Mouse (Mus musculus): Measurements from ENCODE around the gene Hist1h4c. TPM values are rescaled to one million over a fixed set of nuclear protein-coding genes. Genes with fewer than 3 reads are reported as not detected.
"Not testable (repeated sequence)": the region's sequence is repeated elsewhere in the genome, so short reads cannot be mapped to it uniquely, and the experiment has no call there.

Gene Hist1h4c
- total and polyA plus RNA-seq, 2 experiments, result 0.95 to 190 TPM

DNA sequence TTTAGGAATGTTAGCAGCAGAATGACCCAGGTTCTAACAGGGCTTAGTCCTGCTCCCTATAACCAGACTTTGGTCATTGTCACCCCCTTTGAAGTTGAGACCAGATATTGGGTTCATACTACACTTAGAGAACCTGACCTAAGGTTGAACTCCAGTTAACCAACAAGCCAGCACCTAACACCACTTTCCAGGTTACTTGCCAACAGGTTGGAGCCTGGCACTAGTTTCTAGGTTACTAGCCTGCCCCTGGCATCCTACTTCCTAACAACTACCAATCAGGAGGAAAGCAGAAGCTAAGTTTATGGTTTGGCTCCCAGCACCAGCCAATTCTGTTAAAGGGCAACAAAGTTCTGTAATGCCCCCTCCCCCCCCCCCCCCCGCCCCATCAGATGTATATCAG, 27.0 kb upstream of the Hist1h4c start:
- WGBS, result 44% methylated on average over 1 of the region's 1 CpGs
- Histone ChIP-seq H3K4me1 (ENCODE audit: control insufficient read depth, insufficient read depth, low read length) (peaks cover 19% of the 10 kb centered on the region), H3K4me3 (ENCODE audit: insufficient read depth, low read depth, low read length) (no peak overlapping the region), H3K79me2 (ENCODE audit: control insufficient read depth, insufficient read depth, low read length) (no peaks in the 10 kb centered on the region), H3K9ac (ENCODE audit: low read depth, low read length) (no peak overlapping the region), H3K27ac (replicated peaks; ENCODE audit: insufficient read depth, low read depth, low read length) (no peak overlapping the region), H3K27me3 (ENCODE audit: control insufficient read depth, insufficient read depth, low read length) (no peaks in the 10 kb centered on the region), H3K36me3 (ENCODE audit: control insufficient read depth, insufficient read depth, low read length) (no peaks in the 10 kb centered on the region)
- peak; percentile 96 for DNase-seq (ENCODE audit: extremely low read depth, low read depth, low spot score)
- no peak for TF ChIP-seq POLR2A (IDR thresholded peaks at IDR 0.05; ENCODE audit: extremely low read depth, insufficient read depth, low read length)
- TF ChIP-seq CTCF (IDR thresholded peaks at IDR 0.05; ENCODE audit: low read depth, low read length), result no peak

DNA sequence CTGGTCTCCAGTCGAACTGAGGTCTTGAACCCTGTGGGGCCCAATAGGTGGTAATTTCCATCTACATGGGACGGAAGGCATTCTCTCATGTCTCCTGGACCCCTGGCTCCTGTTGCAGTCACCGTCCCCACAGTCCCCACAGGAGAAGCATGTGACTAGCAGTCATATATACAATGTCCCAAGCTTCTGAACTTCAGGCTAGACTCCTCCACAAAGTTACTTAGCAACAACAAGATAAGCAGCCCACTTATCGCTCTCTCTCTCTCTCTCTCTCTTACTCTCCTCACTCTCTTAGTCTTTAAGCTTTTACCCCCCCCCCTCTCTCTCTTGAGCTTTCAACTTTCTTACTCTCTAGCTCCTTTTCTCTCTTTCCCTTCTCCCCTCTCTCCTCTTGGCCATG, 26.0 kb upstream of the Hist1h4c start:
- 96% methylated on average over 4 of the region's 4 CpGs for WGBS
- H3K27ac ChIP-seq (replicated peaks; ENCODE audit: insufficient read depth, low read depth, low read length), result no peak overlapping the region
- no peaks in the 10 kb centered on the region for H3K36me3 ChIP-seq (ENCODE audit: control insufficient read depth, insufficient read depth, low read length)
- no peak overlapping the region for H3K4me3 ChIP-seq (ENCODE audit: insufficient read depth, low read depth, low read length)
- TF ChIP-seq POLR2A (IDR thresholded peaks at IDR 0.05; ENCODE audit: extremely low read depth, insufficient read depth, low read length) (no peak), CTCF (IDR thresholded peaks at IDR 0.05; ENCODE audit: low read depth, low read length) (no peak)
- H3K79me2 ChIP-seq (ENCODE audit: control insufficient read depth, insufficient read depth, low read length), result no peaks in the 10 kb centered on the region
- H3K4me1 ChIP-seq (ENCODE audit: control insufficient read depth, insufficient read depth, low read length), result peaks cover 12% of the 10 kb centered on the region
- no peaks in the 10 kb centered on the region for H3K27me3 ChIP-seq (ENCODE audit: control insufficient read depth, insufficient read depth, low read length)
- no peak overlapping the region for H3K9ac ChIP-seq (ENCODE audit: low read depth, low read length)
- DNase-seq (ENCODE audit: extremely low read depth, low read depth, low spot score), result no peak

DNA sequence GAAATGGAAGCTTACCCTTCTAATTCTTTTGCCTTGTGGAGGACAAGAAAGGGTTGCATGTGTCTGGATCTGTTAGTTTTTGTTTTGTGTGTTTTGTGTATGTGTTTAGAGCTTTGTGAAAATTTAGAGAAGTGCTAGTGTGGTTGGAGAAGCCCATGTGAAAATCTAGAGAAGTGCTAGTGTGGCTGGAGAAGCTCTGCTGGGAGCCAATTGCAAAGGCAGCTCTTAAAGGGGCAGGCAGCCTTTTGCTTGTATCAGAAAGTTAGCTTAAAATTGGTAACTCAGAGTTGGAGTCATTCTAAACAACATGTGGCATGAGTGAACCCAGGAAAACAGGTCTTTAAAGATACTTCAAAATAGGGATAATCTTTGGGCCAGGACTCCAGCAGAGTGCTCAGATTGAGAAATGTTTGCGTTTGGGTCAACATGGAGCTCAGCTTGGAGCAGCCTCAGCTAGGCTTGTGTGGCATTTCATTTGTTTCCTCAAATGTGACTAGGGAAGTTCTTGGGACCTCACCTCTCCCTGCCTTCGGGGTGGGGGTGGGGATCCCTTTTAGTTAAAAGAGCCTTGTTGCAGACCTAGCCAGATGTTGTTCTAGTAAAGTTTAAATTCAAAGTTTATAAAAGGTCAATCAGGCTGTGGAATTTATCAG, 19.5 kb upstream of the Hist1h4c start:
- H3K27ac ChIP-seq (replicated peaks; ENCODE audit: insufficient read depth, low read depth, low read length), result peak overlapping the region; percentile 36
- peak; percentile 68 for DNase-seq (ENCODE audit: extremely low read depth, low read depth, low spot score)
- peaks cover 12% of the 10 kb centered on the region; the same call in 1 of the 2 replicates for H3K4me1 ChIP-seq (ENCODE audit: control insufficient read depth, insufficient read depth, low read length)
- H3K79me2 ChIP-seq (ENCODE audit: control insufficient read depth, insufficient read depth, low read length); H3K9ac ChIP-seq (ENCODE audit: low read depth, low read length); H3K36me3 ChIP-seq (ENCODE audit: control insufficient read depth, insufficient read depth, low read length); H3K27me3 ChIP-seq (ENCODE audit: control insufficient read depth, insufficient read depth, low read length); H3K4me3 ChIP-seq (ENCODE audit: insufficient read depth, low read depth, low read length): not testable (repeated sequence)
- 11% methylated on average over 2 of the region's 2 CpGs for WGBS

DNA sequence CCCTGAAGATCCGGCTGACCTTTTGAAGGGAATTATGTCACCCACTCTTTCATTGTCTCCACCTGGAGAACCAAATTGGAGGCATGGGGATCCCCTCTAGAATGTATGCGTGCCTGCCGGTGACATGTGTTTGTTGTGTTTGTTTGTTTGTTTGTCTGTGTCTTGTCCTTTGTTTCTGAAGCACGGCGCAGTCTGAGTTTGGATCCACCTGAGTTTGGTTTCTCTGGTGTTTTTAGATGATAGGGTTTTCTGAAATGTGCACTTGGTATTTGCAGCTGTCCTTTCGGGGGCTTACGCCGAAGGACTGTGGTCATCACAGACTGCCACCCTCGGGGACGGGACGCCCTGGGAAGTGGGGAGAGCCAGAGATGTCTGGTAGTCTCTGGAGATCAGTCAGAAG, 18.9 kb upstream of the Hist1h4c start:
- no peak overlapping the region for H3K9ac ChIP-seq (ENCODE audit: low read depth, low read length)
- peak overlapping the region; percentile 36 for H3K27ac ChIP-seq (replicated peaks; ENCODE audit: insufficient read depth, low read depth, low read length)
- peaks cover 12% of the 10 kb centered on the region; the same call in 1 of the 2 replicates for H3K4me1 ChIP-seq (ENCODE audit: control insufficient read depth, insufficient read depth, low read length)
- H3K79me2 ChIP-seq (ENCODE audit: control insufficient read depth, insufficient read depth, low read length), result no peaks in the 10 kb centered on the region
- H3K4me3 ChIP-seq (ENCODE audit: insufficient read depth, low read depth, low read length), result no peak overlapping the region
- no peaks in the 10 kb centered on the region for H3K27me3 ChIP-seq (ENCODE audit: control insufficient read depth, insufficient read depth, low read length)
- WGBS, result 64% methylated on average over 11 of the region's 11 CpGs
- DNase-seq (ENCODE audit: extremely low read depth, low read depth, low spot score), result no peak
- H3K36me3 ChIP-seq (ENCODE audit: control insufficient read depth, insufficient read depth, low read length), result no peaks in the 10 kb centered on the region
- no peak for TF ChIP-seq CTCF (IDR thresholded peaks at IDR 0.05; ENCODE audit: low read depth, low read length)
- TF ChIP-seq POLR2A (IDR thresholded peaks at IDR 0.05; ENCODE audit: extremely low read depth, insufficient read depth, low read length), result no peak

DNA sequence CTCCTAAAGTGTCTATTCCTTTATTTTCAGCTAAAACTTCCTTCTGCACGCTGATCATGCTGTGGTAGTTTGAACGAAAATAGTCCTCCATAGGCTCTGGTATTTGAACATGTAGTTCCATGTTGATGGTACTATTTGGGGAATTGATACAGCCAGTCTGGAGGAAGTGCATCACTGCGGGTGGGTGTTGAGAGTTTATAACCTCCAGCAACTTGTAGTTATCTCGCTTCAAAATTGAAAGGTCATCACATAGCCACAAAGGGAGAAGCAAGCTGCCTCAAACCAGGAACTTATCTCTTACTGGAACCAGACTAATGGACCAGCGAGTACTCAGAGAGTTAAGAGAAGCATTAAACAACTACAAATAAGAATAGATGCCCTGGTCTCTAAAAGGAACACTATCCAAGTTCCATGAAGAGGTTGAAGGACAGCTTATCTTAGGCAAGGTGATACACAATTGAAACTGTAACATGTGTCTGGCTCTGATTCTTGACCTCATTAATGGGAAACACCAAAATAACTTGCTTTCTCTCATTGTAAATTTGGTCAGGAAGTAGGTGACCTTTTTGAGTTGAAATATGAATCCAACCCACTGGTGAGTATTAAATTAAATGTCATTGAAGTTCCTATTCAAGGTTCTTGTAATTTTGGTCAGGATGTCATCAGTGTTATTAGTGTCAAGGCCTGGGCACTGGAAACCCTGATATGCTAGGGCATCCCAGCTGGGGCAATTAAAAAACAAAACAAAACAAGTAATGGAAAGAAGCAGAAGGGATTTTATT, 18.2 kb upstream of the Hist1h4c start:
- Histone ChIP-seq H3K4me3 (ENCODE audit: insufficient read depth, low read depth, low read length) (no peak overlapping the region), H3K36me3 (ENCODE audit: control insufficient read depth, insufficient read depth, low read length) (no peaks in the 10 kb centered on the region), H3K79me2 (ENCODE audit: control insufficient read depth, insufficient read depth, low read length) (no peaks in the 10 kb centered on the region), H3K27ac (replicated peaks; ENCODE audit: insufficient read depth, low read depth, low read length) (no peak overlapping the region), H3K4me1 (ENCODE audit: control insufficient read depth, insufficient read depth, low read length) (peaks cover 12% of the 10 kb centered on the region; the same call in 1 of the 2 replicates), H3K9ac (ENCODE audit: low read depth, low read length) (no peak overlapping the region), H3K27me3 (ENCODE audit: control insufficient read depth, insufficient read depth, low read length) (no peaks in the 10 kb centered on the region)
- TF ChIP-seq CTCF (IDR thresholded peaks at IDR 0.05; ENCODE audit: low read depth, low read length) (no peak), POLR2A (IDR thresholded peaks at IDR 0.05; ENCODE audit: extremely low read depth, insufficient read depth, low read length) (no peak)
- peak; percentile 58 for DNase-seq (ENCODE audit: extremely low read depth, low read depth, low spot score)
- 77% methylated on average over 5 of the region's 5 CpGs for WGBS

Measured in liver, adult 2 months (tissue).